Mouse (Mus musculus) midbrain, embryonic 12.5 days (tissue): ENCODE data around the gene Gm20388. TPM values are rescaled to one million over a fixed set of nuclear protein-coding genes. Genes with fewer than 3 reads are reported as not detected.

ENCODE experiments used
- ATAC-seq: fragments of 200-750 bp; cut with Nextera tagmentation; 2 replicates; pipeline ENCODE4 v1.8.0; 2017; ENCODE audit warnings: low read depth, moderate TSS enrichment, moderate library complexity; ENCODE audit not compliant: low FRiP score
- H3K27ac ChIP-seq: fragments of 300-500 bp; sonication (generic); replicated peaks from 2 replicates; pipeline ENCODE4 v1.5.1; 2016; ENCODE audit warnings: mild to moderate bottlenecking
- H3K27me3 ChIP-seq: fragments of 300-500 bp; sonication (generic); 2 replicates; pipeline ENCODE4 v1.6.1; 2016; ENCODE audit warnings: mild to moderate bottlenecking
- H3K36me3 ChIP-seq: fragments of 300-500 bp; sonication (generic); 2 replicates; pipeline ENCODE4 v1.6.1; 2016
- H3K4me1 ChIP-seq: fragments of 300-500 bp; sonication (generic); 2 replicates; pipeline ENCODE4 v1.6.1; 2016
- H3K4me2 ChIP-seq: fragments of 300-500 bp; sonication (generic); replicated peaks from 2 replicates; pipeline ENCODE4 v1.6.1; 2016; ENCODE audit warnings: mild to moderate bottlenecking, moderate library complexity
- H3K4me3 ChIP-seq: fragments of 300-500 bp; sonication (generic); 2 replicates; pipeline ENCODE4 v1.5.1; 2016; ENCODE audit warnings: mild to moderate bottlenecking
- H3K9ac ChIP-seq: fragments of 300-500 bp; sonication (generic); replicated peaks from 2 replicates; pipeline ENCODE4 v1.6.1; 2016; ENCODE audit warnings: mild to moderate bottlenecking, moderate library complexity
- H3K9me3 ChIP-seq: fragments of 300-500 bp; sonication (generic); 2 replicates; pipeline ENCODE4 v1.6.1; 2016; ENCODE audit warnings: mild to moderate bottlenecking
- WGBS: fragments of 180-500 bp; shearing (Covaris S2); methylation state at CpG from one replicate; pipeline ENCODE4 v1.1.7; 2016; 5-methylcytosine and 5-hydroxymethylcytosine counted together
- polyA plus RNA-seq: library from polyadenylated mRNA; unstranded; fragments of >200 nt; fragmentation: Nextera tagmentation; extraction: Ambion mirVana; gene quantifications from 2 replicates; pipeline ENCODE4 v1.2.1, GENCODE M21; 2016

The Gm20388 gene
- polyA plus RNA-seq, 1 experiment from 2014 or later, result not detected

GRCm38 (mm10) chr8:120588908-120589771, 678.5 kb downstream of the Gm20388 start, which contains the start of gene Gins2:
Gins2 (minus strand) TSS chr8:120589304.
- peak; percentile 99 for ATAC-seq
- H3K9ac ChIP-seq, result peak within 1 kb of the TSS; percentile 68
- peak within 1 kb of the TSS; percentile 94 for H3K4me2 ChIP-seq
- H3K36me3 ChIP-seq, result peaks cover 19% of the 10 kb centered on the region; the same call in 1 of the 2 replicates
- H3K27ac ChIP-seq, result peak within 1 kb of the TSS; percentile 20; the same call in 1 of the 2 replicates
- H3K9me3 ChIP-seq, result no peaks in the 10 kb centered on the region
- peaks cover 30% of the 10 kb centered on the region for H3K4me1 ChIP-seq
- peaks cover 4% of the 10 kb centered on the region; the same call in 1 of the 2 replicates for H3K27me3 ChIP-seq
- peak within 1 kb of the TSS; percentile 56 for H3K4me3 ChIP-seq
- WGBS, result under 1% methylated on average over 67 of the region's 67 CpGs

GRCm38 (mm10) chr8:120589921-120590320, 679.3 kb downstream of the Gm20388 start:
- Histone ChIP-seq H3K9me3 (no peaks in the 10 kb centered on the region), H3K36me3 (peaks cover 15% of the 10 kb centered on the region; the same call in 1 of the 2 replicates), H3K4me2 (peak overlapping the region; percentile 94), H3K4me3 (peak overlapping the region; percentile 56), H3K27me3 (peaks cover 4% of the 10 kb centered on the region; the same call in 1 of the 2 replicates), H3K27ac (no peak overlapping the region; the same call in 1 of the 2 replicates), H3K9ac (peak overlapping the region; percentile 52; the same call in 1 of the 2 replicates), H3K4me1 (peaks cover 30% of the 10 kb centered on the region)
- no peak for ATAC-seq
- 56% methylated on average over 2 of the region's 2 CpGs for WGBS

GRCm38 (mm10) chr8:120591587-120592292, 681.1 kb downstream of the Gm20388 start:
- H3K27ac ChIP-seq, result no peak overlapping the region
- H3K27me3 ChIP-seq, result peaks cover 6% of the 10 kb centered on the region; the same call in 1 of the 2 replicates
- H3K9ac ChIP-seq, result no peak overlapping the region
- H3K4me3 ChIP-seq, result no peak overlapping the region
- H3K4me1 ChIP-seq, result peaks cover 30% of the 10 kb centered on the region
- H3K4me2 ChIP-seq, result no peak overlapping the region
- ATAC-seq, result no peak
- H3K9me3 ChIP-seq, result no peaks in the 10 kb centered on the region
- H3K36me3 ChIP-seq, result peaks cover 2% of the 10 kb centered on the region; the same call in 1 of the 2 replicates
- WGBS, result 82% methylated on average over 10 of the region's 10 CpGs

- Histone ChIP-seq H3K27ac (no peak overlapping the region), H3K4me1 (peaks cover 19% of the 10 kb centered on the region), H3K4me3 (no peak overlapping the region), H3K36me3 (no peaks in the 10 kb centered on the region), H3K9me3 (no peaks in the 10 kb centered on the region), H3K9ac (no peak overlapping the region), H3K27me3 (peaks cover 24% of the 10 kb centered on the region), H3K4me2 (no peak overlapping the region)
- WGBS, result 91% methylated on average over 5 of the region's 5 CpGs
- ATAC-seq, result no peak
These were observed 683.9 kb downstream of the Gm20388 start for GRCm38 (mm10) chr8:120594571-120594970.

- no peaks in the 10 kb centered on the region for H3K9me3 ChIP-seq
- H3K4me1 ChIP-seq, result peaks cover 13% of the 10 kb centered on the region
- H3K4me3 ChIP-seq, result no peak overlapping the region
- H3K4me2 ChIP-seq, result no peak overlapping the region
- 13% methylated on average over 5 of the region's 5 CpGs for WGBS
- no peak for ATAC-seq
- no peak overlapping the region for H3K27ac ChIP-seq
- no peak overlapping the region for H3K9ac ChIP-seq
- no peaks in the 10 kb centered on the region for H3K36me3 ChIP-seq
- peaks cover 24% of the 10 kb centered on the region for H3K27me3 ChIP-seq
These were observed 685.3 kb downstream of the Gm20388 start for GRCm38 (mm10) chr8:120595963-120596362.

GRCm38 (mm10) chr8:120598579-120598978, 687.9 kb downstream of the Gm20388 start:
- H3K27ac ChIP-seq, result no peak overlapping the region

GRCm38 (mm10) chr8:120599504-120599903, 688.9 kb downstream of the Gm20388 start:
- ATAC-seq, result no peak
- no peak overlapping the region for H3K27ac ChIP-seq

More at GRCm38 (mm10) chr8:120598579-120598978, 687.9 kb downstream of the Gm20388 start:
- Histone ChIP-seq H3K27me3 (peaks cover 20% of the 10 kb centered on the region), H3K36me3 (no peaks in the 10 kb centered on the region), H3K4me1 (peaks cover 19% of the 10 kb centered on the region), H3K9ac (no peak overlapping the region), H3K4me3 (no peak overlapping the region), H3K4me2 (0 out of 2 replicates have a peak overlapping the region, but pooled peaks have one; percentile 13), H3K9me3 (peaks cover 2% of the 10 kb centered on the region; the same call in 1 of the 2 replicates)
- 41% methylated on average over 24 of the region's 24 CpGs for WGBS
- ATAC-seq, result no peak

GRCm38 (mm10) chr8:120602672-120603071, 692.0 kb downstream of the Gm20388 start:
- peaks cover 16% of the 10 kb centered on the region for H3K27me3 ChIP-seq
- ATAC-seq, result peak; percentile 60; the same call in 1 of the 2 replicates
- no peak overlapping the region for H3K4me2 ChIP-seq
- H3K4me1 ChIP-seq, result peaks cover 22% of the 10 kb centered on the region
- H3K9ac ChIP-seq, result no peak overlapping the region
- no peak overlapping the region for H3K4me3 ChIP-seq
- 32% methylated on average over 6 of the region's 6 CpGs for WGBS
- H3K27ac ChIP-seq, result peak overlapping the region; percentile 27
- H3K9me3 ChIP-seq, result peaks cover 2% of the 10 kb centered on the region; the same call in 1 of the 2 replicates
- H3K36me3 ChIP-seq, result 0 out of 2 replicates have a peak, but pooled peaks cover 2% of the 10 kb centered on the region

More at GRCm38 (mm10) chr8:120599504-120599903, 688.9 kb downstream of the Gm20388 start:
- 50% methylated on average over 7 of the region's 7 CpGs for WGBS
- Histone ChIP-seq H3K36me3 (no peaks in the 10 kb centered on the region), H3K9ac (no peak overlapping the region), H3K4me2 (no peak overlapping the region), H3K27me3 (peaks cover 20% of the 10 kb centered on the region), H3K9me3 (peaks cover 2% of the 10 kb centered on the region; the same call in 1 of the 2 replicates), H3K4me1 (peaks cover 19% of the 10 kb centered on the region), H3K4me3 (no peak overlapping the region)

GRCm38 (mm10) chr8:120607460-120607859, 696.8 kb downstream of the Gm20388 start:
- Histone ChIP-seq H3K9me3 (no peaks in the 10 kb centered on the region), H3K4me2 (no peak overlapping the region), H3K27ac (no peak overlapping the region), H3K27me3 (0 out of 2 replicates have a peak, but pooled peaks cover 3% of the 10 kb centered on the region), H3K9ac (no peak overlapping the region), H3K4me1 (peaks cover 12% of the 10 kb centered on the region), H3K36me3 (0 out of 2 replicates have a peak, but pooled peaks cover 2% of the 10 kb centered on the region), H3K4me3 (no peak overlapping the region)
- WGBS, result 84% methylated on average over 9 of the region's 9 CpGs
- ATAC-seq, result 0 out of 2 replicates have a peak, but pooled peaks have one; percentile 50

GRCm38 (mm10) chr8:120607885-120608284, 697.2 kb downstream of the Gm20388 start:
- ATAC-seq, result no peak; the same call in 1 of the 2 replicates
- Histone ChIP-seq H3K36me3 (0 out of 2 replicates have a peak, but pooled peaks cover 2% of the 10 kb centered on the region), H3K9ac (no peak overlapping the region), H3K27me3 (0 out of 2 replicates have a peak, but pooled peaks cover 3% of the 10 kb centered on the region), H3K4me2 (no peak overlapping the region), H3K9me3 (no peaks in the 10 kb centered on the region), H3K4me1 (peaks cover 7% of the 10 kb centered on the region), H3K27ac (no peak overlapping the region), H3K4me3 (no peak overlapping the region)
- 14% methylated on average over 7 of the region's 7 CpGs for WGBS

GRCm38 (mm10) chr8:120610824-120611223, 700.2 kb downstream of the Gm20388 start:
- Histone ChIP-seq H3K36me3 (0 out of 2 replicates have a peak, but pooled peaks cover 2% of the 10 kb centered on the region), H3K27me3 (0 out of 2 replicates have a peak, but pooled peaks cover 3% of the 10 kb centered on the region), H3K4me3 (no peak overlapping the region), H3K9me3 (no peaks in the 10 kb centered on the region), H3K27ac (no peak overlapping the region), H3K4me2 (no peak overlapping the region), H3K9ac (no peak overlapping the region), H3K4me1 (0 out of 2 replicates have a peak, but pooled peaks cover 5% of the 10 kb centered on the region)
- no peak for ATAC-seq
- WGBS, result 94% methylated on average over 6 of the region's 6 CpGs
